Mouse (Mus musculus) heart, adult 18-20 months (tissue): Measurements from ENCODE around the gene Osbpl11. TPM values are rescaled to one million over a fixed set of nuclear protein-coding genes. Genes with fewer than 3 reads are reported as not detected.
"Not testable (repeated sequence)": the region's sequence is repeated elsewhere in the genome, so short reads cannot be mapped to it uniquely, and the experiment has no call there.

Source experiments
- DNase-seq, 2 experiments: peaks; one replicate each; pipeline ENCODE4 v3.0.0; 2021 to 2022; ENCODE audit warnings: mixed read lengths in 1 of 2
- total RNA-seq, 2 experiments: library from RNA; stranded (reverse); gene quantifications; 2 replicates each; pipeline ENCODE4 v1.2.3; 2021

Gene Osbpl11
- total RNA-seq, 2 experiments from 2014 or later, result 19.0 to 20.6 TPM

DNA sequence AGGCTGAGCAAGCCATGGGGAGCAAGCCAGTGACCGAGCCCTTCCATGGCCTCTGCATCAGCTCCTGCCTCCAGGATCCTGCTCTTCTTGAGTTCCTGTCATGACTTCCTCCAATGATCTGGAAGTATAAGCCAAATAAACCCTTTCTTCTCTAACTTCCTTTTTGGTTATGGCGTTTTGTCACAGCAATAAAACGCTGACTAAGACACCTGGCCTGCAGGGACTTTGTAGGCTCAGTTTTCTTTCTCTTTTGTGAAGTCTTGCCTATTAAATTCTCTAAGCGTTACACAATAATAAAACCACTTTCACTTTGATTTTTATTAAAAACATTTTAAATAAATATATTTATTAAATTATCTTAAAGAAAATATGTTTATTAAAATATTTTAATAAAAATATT is 7.1 kb upstream of the Osbpl11 start:
- no peak for DNase-seq

DNA sequence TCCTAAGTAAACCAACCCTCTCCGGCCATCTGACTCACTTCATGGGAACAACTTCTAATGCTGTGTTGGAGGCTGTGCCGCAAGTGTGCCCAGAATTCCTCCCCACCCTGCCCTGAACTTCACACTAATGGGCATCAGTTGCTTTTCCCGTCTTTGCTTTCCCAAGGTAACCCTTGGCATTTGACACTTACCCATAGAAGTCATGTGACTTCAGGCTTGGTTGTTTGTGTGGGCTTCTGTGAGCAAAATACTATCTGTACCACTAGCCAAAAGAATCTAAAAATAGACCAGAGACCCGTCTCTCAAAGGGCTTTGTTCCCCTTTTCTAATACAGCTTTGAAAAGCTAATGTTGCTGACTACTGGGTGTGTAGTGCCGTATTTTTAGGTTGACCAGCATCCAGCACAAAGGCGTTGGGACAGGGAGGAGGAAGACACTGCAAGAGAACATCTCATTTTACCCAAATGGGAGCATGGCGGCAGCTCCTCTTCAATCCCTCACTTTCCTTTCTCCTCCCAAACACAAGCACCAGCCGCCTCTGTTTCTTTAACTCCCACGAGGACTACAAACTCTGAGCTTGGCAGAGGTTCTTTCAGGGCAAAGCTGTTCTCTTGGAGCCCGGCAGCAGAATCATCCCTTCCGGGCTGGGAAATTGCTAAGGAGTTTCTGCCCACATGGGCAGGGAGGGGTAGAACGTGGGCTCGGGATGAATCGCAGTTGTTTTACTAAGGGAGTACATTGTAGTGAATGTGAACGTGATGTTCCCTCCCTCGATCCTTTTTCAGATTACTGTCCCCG is 6.4 kb upstream of the Osbpl11 start:
- peak; percentile 51 to 53 for DNase-seq

DNA sequence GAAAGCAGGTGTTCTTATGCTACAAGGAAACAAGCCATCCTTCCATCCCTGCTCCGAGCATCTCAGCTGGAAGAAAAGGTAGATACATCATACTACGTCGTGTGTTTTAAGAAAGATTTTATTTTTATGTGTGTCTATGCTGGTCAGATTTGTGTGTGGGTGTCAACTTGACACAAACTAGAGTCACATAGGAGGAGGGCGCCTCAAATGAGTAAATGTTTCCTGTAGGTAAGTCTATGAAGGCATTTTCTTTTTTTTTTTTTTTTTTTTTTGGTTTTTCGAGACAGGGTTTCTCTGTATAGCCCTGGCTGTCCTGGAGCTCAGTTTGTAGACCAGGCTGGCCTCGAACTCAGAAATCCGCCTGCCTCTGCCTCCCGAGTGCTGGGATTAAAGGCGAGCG is 5.6 kb upstream of the Osbpl11 start:
- not testable (repeated sequence) for DNase-seq

DNA sequence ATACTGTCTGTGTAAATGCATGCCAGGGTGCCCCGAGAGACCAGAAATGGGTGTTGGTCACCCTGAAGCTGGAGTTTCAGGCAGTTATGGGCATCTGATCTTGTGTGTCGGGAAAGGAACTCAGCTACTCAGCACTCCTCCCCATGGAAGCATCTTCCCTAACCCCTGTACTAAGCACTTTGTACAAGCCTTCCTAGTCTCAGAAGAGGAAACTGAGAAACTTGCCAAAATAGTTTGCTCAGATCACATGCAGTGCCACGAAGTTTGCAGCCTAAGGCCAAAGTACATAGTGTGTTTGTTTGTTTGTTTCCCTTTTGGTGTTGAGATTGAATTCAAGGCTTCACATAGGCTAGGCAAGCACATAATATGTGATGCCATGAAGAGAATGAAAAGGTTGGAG is 5.0 kb upstream of the Osbpl11 start:
- DNase-seq, result peak in 1 of 2 experiments; percentile 46

DNA sequence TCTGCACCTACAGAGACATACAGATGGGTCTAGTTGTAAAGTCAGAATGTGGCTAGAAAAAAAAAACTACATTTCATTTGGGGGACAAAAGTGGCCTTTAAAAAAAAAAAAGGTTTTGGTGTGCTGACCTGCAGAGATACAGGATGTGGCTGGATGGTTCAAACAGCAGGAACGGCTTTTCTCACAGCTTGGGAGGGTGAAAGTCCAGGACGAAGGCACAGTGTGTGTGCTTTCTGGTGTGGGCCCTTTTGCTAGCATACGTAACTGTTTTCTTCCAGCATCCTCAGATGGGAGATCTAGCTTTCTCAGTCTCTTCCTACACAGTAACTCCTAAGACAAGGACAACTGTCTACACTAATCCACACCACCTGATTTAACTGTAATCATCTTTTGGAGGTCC is 4.1 kb upstream of the Osbpl11 start:
- no peak for DNase-seq

DNA sequence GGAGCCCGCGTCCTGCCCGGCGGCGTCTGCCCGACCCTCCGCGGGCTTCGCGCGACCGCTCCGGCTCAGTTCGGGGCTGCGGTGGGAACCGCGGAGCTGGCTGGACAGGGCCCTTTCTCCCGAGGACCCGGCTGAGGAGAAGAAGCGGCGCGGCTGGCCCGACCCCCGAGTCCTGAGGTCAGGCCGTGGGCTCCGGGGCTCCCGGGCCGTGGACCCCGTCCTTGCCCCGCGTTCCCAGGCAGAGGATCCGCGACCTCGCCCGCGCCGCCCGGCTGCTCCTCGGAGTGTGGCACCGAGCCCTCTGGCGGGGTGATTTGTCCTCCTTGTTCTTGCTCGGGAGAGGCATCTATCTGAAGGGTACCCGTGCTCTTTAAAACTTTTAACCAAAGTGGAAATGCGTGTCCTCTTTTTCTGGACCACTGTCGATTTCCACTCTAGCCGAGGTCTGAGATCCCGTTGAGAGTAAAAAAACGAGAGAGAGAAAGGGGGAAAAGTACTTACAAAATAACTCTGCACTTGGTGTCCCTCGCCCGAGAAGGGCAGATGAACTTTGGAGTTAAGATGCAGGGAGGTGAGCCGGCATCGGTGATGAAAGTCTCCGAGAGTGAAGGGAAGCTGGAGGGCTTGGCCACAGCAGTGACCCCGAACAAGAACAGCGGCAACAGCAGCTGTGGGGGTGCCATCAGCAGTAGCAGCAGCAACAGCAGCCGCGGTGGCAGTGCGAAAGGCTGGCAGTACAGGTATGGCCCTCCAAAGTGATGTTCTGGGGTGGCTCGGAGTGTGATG is 583 bp downstream of the Osbpl11 start:
- peak; percentile 59 to 73 for DNase-seq

DNA sequence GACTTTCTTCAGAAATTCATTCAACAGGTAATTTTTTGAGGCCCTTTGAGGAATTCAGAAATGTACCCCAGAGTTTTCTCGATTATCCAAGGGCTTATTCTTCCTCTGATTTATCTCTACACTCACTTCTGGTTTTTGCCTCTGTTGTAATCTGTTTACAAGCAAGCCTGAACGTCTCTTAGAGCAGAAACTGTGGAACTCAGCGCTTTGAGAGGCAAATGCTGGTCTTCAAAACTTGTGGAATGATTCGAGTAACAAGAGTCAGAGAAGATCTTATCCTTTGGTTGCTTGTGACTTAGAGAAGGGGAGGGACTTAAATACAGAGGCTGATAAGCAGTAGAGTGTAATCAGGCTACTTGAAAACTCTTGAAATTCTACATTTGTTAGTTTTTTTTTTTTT is 1.3 kb downstream of the Osbpl11 start:
- no peak for DNase-seq

DNA sequence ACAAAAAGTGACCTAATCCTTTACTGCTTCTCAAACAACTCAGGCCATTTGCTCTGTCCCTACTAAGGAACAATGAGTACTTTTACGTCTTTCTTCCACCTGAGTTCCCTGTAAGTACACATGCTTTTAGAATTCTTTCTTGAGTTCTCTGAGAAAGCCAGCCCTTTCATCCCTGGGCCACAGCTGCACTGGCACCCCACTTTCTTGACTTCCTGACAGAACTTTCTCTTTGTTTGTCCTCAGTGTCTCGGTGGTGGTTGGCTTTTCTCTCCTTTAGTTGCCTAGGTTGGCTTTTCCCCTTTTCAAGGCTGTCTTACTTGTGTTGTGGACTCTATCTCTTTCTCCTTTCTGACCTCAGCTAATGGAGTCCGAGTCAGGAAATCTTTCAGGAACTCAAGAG is 3.2 kb downstream of the Osbpl11 start:
- no peak for DNase-seq

DNA sequence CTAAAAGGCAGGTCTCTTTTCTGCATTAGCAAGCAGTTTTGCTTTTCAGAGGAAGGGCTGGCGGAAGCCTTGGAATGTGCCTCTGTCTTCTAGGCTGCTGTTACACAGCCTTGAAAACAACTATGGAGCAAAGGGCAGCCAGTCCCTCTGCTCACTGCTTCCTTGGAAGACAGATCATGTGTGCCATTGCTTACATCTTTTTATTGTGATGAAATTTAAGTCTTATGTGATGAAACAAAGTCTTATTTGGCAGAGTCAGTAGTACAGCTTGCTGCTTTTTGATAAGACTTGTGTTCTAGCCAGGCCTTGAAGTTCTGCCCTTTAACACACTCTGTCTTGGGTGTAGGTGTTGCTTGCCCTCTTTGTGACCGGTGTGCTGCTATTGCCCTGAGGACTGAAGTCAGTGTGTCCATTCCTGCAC is 6.8 kb downstream of the Osbpl11 start:
- DNase-seq, result peak; percentile 56 to 57

DNA sequence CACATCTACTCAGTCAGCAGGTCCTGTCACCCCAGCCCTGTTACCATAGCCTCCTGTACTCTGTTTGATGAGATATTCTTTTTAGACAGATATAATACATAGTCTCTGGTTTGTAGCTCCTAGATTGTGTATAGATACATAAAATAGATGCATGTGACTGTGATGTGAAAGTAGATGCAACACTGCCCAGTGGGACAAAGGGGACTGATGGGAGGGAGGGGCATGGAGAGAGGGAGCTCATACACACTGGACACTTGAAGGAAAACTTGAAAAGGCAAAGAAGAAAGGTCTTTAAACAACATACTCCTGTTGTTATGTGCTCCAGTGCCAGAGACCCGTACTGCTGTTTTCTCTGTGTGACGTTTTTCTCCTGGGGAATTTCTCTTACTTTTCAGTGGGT is 7.4 kb downstream of the Osbpl11 start:
- no peak for DNase-seq

DNA sequence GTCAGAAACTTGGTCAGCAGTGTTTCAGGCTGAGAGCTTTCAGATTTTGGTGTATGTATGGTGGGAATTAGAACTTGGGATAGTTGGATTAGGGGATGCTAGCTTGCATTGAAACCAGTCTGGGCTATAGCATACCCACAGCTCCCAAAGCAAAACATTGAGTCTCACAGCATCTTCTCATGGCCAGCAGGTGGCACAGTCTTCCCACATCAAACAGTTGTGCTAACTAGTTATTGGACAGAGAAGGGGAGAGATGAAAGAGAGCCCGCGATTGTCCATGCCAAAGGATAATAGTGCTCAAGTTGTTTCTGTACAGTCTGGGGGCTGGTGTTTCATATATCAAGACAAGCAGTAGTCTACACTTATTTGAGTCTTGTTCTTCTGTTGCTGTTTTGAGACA is 8.8 kb downstream of the Osbpl11 start:
- DNase-seq, result peak; percentile 50 to 66

DNA sequence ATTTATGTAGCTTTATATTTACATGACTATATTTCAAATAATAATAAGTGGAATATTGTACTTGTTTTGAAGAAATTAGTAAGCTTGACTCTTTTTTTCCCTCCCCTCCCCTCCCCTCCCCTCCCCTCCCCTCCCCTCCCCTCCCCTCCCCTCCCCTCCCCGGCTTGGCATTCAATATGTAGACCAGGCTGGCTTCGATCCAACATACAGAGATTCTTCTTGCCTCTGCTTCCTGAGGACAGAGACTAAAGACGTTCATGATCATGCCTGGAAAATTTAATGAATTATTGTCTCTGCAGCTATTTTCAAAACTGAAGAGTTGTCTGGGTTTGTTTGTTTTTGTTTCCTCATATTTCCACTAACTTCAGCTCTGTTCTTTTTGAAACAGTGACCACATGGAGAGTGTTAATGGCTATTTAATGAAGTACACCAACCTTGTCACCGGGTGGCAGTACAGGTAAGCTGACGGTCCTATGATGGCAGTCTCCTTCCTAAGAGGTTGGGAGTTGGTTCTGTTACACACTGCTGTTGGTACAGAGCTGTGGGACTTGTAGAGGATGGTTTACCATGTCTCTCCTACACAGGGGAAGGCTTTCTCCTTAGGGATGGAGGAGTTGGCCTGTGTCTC is 10.9 kb downstream of the Osbpl11 start:
- no peak for DNase-seq

DNA sequence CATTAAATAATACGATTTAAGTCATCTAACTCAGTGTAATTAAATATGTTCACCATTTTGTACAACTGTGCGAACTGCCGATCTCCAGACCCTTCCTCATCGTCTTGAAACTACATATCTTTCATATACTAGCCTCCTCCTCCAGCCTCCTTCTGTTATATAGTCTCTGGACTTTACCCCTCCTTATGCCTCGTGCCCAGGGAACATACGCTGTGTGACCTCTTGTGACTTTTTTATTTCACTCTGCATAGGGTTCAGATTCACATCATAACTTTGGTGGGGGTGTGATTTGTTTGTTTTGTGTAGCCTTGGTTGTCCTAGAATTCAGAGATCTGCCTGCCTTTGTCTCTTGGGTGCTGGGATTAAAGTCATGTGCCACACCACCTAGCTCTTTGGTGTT is 11.7 kb downstream of the Osbpl11 start:
- no peak for DNase-seq

DNA sequence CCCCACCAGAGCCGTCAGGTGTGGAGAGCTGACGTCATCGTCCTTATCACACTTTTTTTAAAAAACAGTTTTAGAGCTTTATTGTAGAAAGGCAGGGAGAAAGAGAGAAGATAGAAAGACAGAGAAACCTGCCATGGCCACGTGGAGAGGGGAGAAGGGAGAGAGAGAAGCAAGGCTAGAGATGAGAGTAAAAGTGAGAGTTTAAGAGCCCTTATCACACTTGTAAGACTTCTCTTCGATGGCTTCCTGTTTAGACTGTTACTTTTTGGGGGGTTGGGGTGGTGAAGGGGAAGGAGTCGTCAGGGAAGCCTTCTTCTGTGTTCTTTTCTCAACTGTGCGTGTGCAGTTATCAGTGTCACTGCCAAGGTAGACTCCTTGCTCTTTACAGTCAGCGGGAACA is 15.7 kb downstream of the Osbpl11 start:
- DNase-seq, result no peak

DNA sequence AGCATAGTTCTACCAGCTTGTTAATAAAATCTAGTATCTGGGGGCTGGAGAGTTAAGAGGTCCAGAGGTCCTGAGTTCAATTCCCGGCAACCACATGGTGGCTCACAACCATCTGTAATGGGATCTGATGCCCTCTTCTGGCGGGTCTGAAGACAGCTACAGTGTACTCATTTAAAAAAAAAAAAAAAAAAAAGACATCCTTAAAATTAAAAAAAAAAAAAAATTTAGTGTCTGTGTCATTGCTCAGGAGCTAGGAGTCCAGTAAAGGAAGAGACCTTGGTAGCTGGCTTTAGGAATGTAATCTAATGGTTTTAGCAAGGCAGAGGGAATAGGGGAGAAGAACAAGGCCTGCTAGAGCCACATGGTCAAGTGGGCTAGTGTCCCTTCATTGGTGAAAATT is 25.9 kb downstream of the Osbpl11 start:
- DNase-seq, result no peak

DNA sequence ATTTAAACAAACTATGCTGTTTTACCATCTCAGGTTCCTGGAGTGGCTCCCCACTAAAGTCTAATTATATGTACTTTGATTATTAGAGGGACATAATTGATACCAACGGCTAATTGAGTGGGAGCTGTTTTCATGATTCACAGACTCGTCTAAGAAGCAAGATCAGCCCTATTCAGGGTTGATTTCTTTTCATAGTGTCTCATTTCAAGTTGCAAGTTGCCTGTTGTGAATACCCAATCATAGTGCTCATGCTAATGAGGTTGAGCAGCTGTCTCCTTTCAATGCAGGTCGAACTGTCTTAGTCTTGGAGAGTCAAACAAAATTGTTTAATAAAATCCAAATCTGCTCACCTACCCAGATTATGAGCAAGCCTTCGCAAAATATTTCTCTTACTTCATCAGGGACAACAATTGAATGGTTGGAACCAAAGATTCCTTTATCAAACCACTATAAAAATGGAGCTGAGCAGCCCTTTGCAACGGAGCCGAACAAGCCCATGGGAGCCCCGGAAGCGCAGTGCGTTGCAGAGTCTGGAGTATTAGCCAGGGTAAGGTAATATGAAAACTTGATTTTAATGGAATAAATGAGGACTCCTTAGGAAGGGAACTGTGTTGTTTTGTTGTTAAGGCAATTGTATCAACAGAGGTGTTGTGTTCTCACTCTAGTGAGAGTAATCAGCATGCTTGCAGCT is 31.6 kb downstream of the Osbpl11 start:
- no peak for DNase-seq

DNA sequence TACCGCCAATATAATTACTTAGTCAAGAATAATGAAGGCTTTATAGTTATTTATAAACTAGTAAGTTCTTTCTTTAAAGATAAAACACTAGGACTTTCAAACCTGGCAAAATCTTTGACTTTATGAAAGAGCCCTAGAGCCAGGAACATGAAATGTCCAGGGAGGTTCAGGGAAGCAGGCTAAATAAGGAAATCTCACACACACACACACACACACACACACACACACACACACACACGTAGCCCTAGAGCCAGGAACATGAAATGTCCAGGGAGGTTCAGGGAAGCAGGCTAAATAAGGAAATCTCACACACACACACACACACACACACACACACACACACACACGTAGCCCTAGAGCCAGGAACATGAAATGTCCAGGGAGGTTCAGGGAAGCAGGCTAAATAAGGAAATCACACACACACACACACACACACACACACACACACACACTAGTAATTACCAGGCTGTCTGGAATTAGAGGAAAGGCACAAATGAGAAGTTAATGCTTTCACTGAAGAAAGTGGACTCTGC is 32.7 kb downstream of the Osbpl11 start:
- DNase-seq, result peak in 1 of 2 experiments; percentile 21

DNA sequence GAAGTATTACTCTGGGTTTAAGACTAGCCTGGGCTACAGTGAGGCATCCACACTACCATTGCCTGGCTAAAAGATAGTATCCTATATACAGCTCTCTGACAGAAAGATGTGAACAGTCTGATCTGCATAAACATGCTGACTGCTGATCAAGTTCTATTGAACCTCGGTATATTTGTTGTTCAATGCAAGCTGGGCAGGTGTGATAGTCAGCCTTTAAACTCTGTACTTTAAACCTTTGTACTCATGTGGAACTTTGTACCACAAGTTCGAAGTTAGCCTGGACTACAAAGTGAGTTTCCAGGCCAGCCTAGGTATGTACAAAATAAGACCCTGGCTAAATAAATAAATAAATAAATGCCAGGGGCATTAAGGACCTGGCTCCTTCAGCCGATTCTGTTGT is 37.6 kb downstream of the Osbpl11 start:
- DNase-seq, result no peak

DNA sequence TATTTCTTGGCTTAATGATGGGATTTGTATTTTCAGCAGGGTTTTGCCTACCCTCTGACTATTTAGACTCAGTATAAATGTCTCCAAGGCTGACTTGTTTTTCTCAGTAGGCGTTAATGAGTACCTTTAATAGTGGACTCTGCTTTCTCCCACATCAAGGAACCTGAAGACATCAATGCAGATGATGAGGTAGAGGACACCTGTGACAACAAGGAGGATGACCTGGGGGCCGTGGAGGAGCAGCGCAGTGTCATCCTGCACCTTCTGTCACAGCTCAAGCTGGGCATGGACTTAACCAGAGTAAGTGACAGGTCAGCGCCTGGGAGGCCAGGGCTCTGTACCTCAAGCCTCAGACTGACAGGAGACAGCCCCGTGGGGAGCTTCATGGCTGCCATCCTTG is 39.5 kb downstream of the Osbpl11 start:
- no peak for DNase-seq

DNA sequence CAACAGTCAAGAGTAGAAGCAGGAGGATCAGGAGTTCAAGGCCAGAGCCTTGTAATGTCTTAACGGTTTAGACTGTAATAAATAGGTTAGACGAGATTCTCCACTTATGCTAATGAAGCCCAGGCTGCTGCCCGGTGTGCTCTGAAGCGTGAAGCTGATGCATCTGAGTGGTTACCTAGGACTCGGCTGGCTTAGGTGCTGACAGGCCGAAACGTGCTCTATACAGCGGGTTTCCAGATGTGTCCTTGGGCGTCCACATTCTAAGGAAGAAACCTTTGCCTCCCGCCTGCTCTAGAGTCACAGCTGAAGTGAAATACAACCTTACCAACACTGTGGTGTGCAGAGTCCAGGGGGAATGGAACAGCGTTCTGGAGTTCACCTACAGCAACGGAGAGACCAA is 49.3 kb downstream of the Osbpl11 start:
- DNase-seq, result no peak

DNA sequence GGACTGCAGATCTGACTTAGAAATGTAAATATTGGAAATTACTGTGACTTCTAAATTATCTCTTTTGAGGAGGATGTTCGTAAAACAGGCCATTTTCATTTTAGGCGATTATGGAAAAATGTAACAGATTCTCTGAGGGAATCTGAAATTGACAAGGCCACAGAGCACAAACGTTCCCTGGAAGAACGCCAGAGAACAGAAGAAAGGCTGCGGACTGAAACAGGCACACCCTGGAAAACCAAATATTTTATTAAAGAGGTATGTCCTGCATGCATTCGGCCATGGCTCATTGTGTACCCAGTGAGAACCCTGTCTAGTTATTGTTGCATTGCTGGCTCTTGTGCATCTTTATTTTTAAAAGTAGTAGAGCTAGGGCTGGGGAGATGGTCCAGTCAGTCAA is 51.3 kb downstream of the Osbpl11 start:
- DNase-seq, result no peak

DNA sequence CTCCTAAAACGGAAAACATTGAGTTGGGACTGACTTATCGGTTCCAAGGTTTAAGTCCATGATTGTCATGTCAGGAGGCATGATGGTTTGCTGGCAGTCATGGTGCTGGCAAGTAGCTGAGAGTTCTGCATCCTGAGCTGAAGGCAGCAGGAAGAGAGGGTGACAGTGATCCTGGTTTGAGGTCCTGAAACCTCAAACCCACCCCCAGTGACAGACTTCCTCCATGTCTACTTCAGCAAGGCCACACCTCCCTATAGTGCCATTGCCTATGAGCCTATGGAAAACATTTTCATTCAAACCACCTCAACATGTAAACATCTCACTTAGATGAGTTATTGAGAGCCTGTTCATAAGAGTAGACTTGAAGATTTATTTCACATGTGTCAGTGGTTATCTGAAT is 54.4 kb downstream of the Osbpl11 start:
- DNase-seq, result no peak
